Mouse (Mus musculus) stomach, embryonic 15.5 days (tissue): ENCODE results near the gene Nkapd1. TPM values are rescaled to one million over a fixed set of nuclear protein-coding genes. Genes with fewer than 3 reads are reported as not detected.

Experiments used
- ATAC-seq: fragments of 200-750 bp; cut with Nextera tagmentation; 2 replicates; pipeline ENCODE4 v1.8.0; 2017; ENCODE audit warnings: low read depth, moderate number of reproducible peaks, moderate TSS enrichment; ENCODE audit not compliant: insufficient read depth, low FRiP score
- H3K27ac ChIP-seq: fragments of 300-500 bp; sonication (generic); 2 replicates; pipeline ENCODE4 v1.5.1; 2015; ENCODE audit warnings: mild to moderate bottlenecking, inconsistent platforms
- H3K27me3 ChIP-seq: fragments of 300-500 bp; sonication (generic); replicated peaks from 2 replicates; pipeline ENCODE4 v1.6.1; 2015; ENCODE audit warnings: inconsistent platforms
- H3K36me3 ChIP-seq: fragments of 300-500 bp; sonication (generic); 2 replicates; pipeline ENCODE4 v1.6.1; 2015; ENCODE audit warnings: inconsistent platforms
- H3K4me1 ChIP-seq: fragments of 300-500 bp; sonication (generic); 2 replicates; pipeline ENCODE4 v1.6.1; 2015; ENCODE audit warnings: inconsistent platforms
- H3K4me2 ChIP-seq: fragments of 300-500 bp; sonication (generic); 2 replicates; pipeline ENCODE4 v1.6.1; 2015; ENCODE audit warnings: mild to moderate bottlenecking, inconsistent platforms
- H3K4me3 ChIP-seq: fragments of 300-500 bp; sonication (generic); replicated peaks from 2 replicates; pipeline ENCODE4 v1.5.1; 2015; ENCODE audit warnings: inconsistent platforms
- H3K9ac ChIP-seq: fragments of 300-500 bp; sonication (generic); 2 replicates; pipeline ENCODE4 v1.6.1; 2015; ENCODE audit warnings: inconsistent platforms
- H3K9me3 ChIP-seq: fragments of 300-500 bp; sonication (generic); 2 replicates; pipeline ENCODE4 v1.6.1; 2016; ENCODE audit warnings: inconsistent platforms
- WGBS: fragments of 180-500 bp; shearing (Covaris S2); methylation state at CpG from one replicate; pipeline ENCODE4 v1.1.7; 2015; 5-methylcytosine and 5-hydroxymethylcytosine counted together
- polyA plus RNA-seq: library from polyadenylated mRNA; unstranded; fragments of >200 nt; fragmentation: Nextera tagmentation; extraction: Ambion mirVana; gene quantifications from 2 replicates; pipeline ENCODE4 v1.2.1, GENCODE M21; 2015

The Nkapd1 gene
- 19.3 and 22.5 TPM in 2 replicates for polyA plus RNA-seq

DNA sequence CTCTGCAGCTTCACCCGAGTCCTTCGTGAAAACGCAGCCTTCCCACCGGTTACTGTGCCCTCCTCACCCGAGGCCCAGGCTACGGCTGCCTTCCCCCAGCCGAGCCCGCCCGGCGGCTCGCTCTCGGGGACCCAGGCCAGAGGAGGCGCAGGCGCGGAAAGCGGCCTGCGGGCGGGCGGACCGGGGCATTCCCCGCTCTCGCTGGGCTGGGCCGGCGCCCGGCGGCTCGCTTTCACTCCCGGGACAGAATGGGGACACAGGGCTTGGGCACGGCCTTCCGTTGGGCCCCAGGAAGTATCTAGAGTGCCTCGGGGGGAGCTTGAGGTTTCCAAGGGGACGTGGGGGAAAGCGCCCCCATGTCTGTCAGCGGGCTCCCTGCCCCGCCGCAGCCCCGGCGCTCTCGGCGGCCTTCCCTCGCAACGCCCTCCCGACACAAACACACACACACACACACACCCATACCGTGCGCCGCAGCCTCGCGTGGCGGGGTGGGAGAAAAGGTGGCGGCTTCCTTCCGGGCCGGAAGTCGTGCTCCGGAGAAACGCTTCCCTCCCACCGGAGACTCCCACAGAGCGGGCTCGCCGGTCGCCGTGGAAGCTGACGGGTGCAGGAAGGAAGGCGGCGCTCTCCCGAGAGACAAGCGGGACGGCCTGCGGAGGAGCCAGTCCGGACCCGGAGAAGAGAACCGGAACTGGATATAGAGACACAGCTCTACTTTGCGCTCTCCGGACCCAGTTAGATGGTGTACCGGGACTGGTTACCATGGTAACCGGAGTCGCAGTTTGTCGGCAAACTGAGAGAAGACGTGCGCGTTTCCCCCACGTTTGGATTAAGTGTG is at the start of gene Nkapd1, which contains the start of gene Pih1d2:
Gene Nkapd1 (minus strand): TSS at position 699 of the 838 bp plus-strand sequence.
Gene Pih1d2 (plus strand): TSS at position 556 of the 838 bp plus-strand sequence.
- H3K27ac ChIP-seq: peak within 1 kb of the TSS; percentile 93
- peaks cover 15% of the 10 kb centered on the region for H3K36me3 ChIP-seq
- H3K9ac ChIP-seq: peak within 1 kb of the TSS; percentile 80
- peak within 1 kb of the TSS; percentile 84 for H3K4me3 ChIP-seq
- H3K9me3 ChIP-seq: no peaks in the 10 kb centered on the region
- WGBS: 0% methylated on average over 73 of the region's 81 CpGs
- ATAC-seq: peak; percentile 92
- no peaks in the 10 kb centered on the region for H3K4me1 ChIP-seq
- H3K4me2 ChIP-seq: peak within 1 kb of the TSS; percentile 66
- no peaks in the 10 kb centered on the region for H3K27me3 ChIP-seq

DNA sequence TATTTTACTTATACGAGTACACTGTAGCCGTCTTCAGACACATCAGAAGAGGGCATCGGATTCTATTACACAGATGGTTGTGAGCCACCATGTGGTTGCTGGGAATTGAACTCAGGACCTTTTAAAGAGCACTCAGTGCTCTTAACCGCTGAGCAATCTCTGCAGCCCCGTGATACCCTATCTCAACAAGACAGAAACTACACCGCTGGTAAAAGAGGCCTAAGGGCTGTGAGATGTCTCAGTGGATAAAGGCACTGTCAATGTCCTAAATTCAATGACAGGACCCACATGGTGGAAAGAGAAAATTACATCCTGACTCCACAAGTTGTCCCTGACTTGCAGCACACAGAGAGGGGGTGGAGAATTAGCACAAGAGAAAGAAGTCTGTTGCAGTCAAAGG is 49.2 kb upstream of the Nkapd1 start:
- 84% methylated on average over 6 of the region's 6 CpGs for WGBS
- Histone ChIP-seq H3K36me3 (peaks cover 2% of the 10 kb centered on the region; the same call in 1 of the 2 replicates), H3K9me3 (no peaks in the 10 kb centered on the region), H3K4me3 (no peak overlapping the region), H3K4me2 (no peak overlapping the region), H3K27me3 (no peaks in the 10 kb centered on the region), H3K4me1 (no peaks in the 10 kb centered on the region), H3K27ac (no peak overlapping the region), H3K9ac (no peak overlapping the region)
- ATAC-seq: no peak

DNA sequence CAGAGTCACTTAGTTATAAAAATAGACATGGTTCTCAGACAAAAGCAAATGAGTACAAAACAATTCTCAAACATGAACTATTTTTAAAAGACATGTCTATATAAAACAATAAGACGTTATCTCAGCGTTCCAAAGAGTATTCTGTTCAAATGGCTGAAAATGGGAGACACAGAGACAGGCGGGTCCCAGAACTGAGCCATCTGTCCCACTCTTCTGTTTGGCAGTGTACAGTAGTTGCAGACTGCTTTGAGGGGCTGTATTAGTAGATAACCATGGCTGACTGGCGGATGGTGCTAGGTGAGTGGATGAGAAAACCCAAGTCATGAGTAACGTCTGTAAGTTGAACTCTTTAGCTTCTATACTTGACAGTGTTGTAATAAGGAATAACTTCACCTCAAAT is 47.6 kb upstream of the Nkapd1 start:
- H3K27ac ChIP-seq: no peak overlapping the region
- peaks cover 2% of the 10 kb centered on the region; the same call in 1 of the 2 replicates for H3K36me3 ChIP-seq
- H3K27me3 ChIP-seq: no peaks in the 10 kb centered on the region
- H3K4me2 ChIP-seq: no peak overlapping the region
- no peak for ATAC-seq
- H3K4me3 ChIP-seq: no peak overlapping the region
- WGBS: 88% methylated on average over 5 of the region's 5 CpGs
- H3K9me3 ChIP-seq: no peaks in the 10 kb centered on the region
- no peak overlapping the region for H3K9ac ChIP-seq
- H3K4me1 ChIP-seq: no peaks in the 10 kb centered on the region

DNA sequence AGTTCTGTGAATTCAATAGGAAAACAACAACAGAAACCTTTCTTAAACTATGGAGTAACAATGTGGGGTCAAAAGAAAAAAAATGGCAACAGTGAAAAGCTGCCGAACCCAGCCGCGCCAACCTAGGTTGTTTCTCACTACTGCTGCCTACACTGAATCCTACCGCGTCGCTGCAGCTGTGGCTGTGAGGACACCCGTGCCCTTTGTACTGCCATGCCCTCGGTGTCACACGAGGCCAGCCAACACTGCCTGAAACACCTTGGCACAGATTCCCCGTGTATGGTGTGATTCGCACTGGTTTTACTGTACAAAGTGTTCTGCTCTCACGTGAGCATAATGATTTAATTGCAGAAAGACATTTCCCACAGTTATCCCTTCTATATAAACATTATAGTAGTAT is 43.2 kb upstream of the Nkapd1 start:
- no peak for ATAC-seq

DNA sequence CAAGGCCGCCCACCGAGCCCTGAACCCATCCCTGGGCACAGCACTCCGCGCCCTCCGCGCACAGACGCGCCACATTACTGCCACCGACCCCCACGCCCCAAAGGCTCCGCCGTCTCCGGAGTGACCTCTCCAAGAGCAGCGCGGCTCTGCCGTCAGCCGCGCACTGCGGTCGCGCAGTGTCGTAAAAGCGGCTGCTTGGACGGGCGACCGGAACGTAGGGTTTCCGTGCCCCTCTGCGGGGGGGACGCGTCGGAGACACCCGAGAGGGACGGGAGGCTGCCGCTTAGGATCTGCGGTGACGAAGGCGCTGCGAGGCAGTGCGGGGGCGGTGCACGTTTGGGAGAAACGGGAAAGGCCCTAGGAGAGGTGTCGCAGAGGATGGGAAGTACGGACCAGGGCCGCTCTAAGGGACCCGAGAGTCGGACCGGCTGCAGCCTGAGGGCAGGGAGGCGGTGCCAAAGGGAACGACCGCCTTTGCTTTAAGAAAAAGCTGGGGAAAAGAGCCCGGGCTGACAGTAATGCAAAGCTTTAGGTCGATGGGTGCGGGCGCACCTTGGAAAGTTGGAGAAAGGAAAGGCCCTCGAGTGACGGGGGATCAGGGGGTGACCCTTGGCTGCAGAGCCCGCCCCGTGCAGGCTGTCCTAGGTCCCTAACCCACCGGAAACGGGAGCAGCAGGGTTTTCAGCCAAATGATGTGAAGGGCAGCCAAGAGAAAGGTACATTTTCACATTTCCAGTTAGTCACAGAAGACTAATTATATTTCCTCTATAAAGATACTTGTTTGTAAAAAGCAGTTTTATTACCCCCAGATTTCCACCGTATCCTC is 42.3 kb upstream of the Nkapd1 start, which contains the start of gene Dlat:
Gene Dlat (minus strand): TSS at position 389 of the 826 bp plus-strand sequence.
- Histone ChIP-seq H3K9ac (peak within 1 kb of the TSS; percentile 80), H3K36me3 (no peaks in the 10 kb centered on the region), H3K27me3 (no peaks in the 10 kb centered on the region), H3K4me3 (peak within 1 kb of the TSS; percentile 85), H3K4me2 (peak within 1 kb of the TSS; percentile 67), H3K27ac (peak within 1 kb of the TSS; percentile 89), H3K9me3 (no peaks in the 10 kb centered on the region), H3K4me1 (peaks cover 8% of the 10 kb centered on the region)
- ATAC-seq: peak; percentile 91
- under 1% methylated on average over 63 of the region's 63 CpGs for WGBS

More for the DNA sequence above, 43.2 kb upstream of the Nkapd1 start:
- Histone ChIP-seq H3K36me3 (no peaks in the 10 kb centered on the region), H3K9ac (no peak overlapping the region), H3K4me2 (peak overlapping the region; percentile 67), H3K27ac (no peak overlapping the region), H3K4me3 (peak overlapping the region; percentile 85), H3K9me3 (no peaks in the 10 kb centered on the region), H3K27me3 (no peaks in the 10 kb centered on the region), H3K4me1 (peaks cover 8% of the 10 kb centered on the region)
- 20% methylated on average over 12 of the region's 12 CpGs for WGBS

DNA sequence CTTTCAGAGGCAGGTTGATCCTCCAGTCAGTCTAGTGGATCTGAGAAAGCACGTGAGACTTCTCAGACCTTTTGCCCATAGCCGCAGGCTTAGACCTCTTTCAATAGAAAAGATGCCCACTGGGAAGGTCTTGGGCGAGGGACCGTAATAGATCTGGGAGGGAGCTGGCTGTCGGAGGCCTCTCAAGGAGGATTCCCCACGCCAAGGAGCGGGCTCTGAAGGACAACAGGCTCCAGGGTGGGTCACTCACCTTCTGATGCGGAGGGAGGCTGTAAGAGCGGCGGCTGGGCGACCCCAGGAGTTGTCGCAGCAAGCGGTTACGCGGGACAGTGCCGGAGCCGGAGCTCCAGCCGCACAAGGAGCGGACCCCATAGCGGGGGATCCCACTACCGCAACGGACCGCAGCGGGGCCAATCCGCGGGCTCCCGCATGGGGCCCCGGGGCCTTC is 41.7 kb upstream of the Nkapd1 start:
- Histone ChIP-seq H3K27ac (peak overlapping the region; percentile 89), H3K9me3 (no peaks in the 10 kb centered on the region), H3K36me3 (0 out of 2 replicates have a peak, but pooled peaks cover 3% of the 10 kb centered on the region), H3K27me3 (no peaks in the 10 kb centered on the region), H3K4me3 (peak overlapping the region; percentile 85), H3K4me1 (peaks cover 8% of the 10 kb centered on the region), H3K9ac (peak overlapping the region; percentile 80), H3K4me2 (peak overlapping the region; percentile 67)
- under 1% methylated on average over 28 of the region's 28 CpGs for WGBS
- no peak; the same call in 1 of the 2 replicates for ATAC-seq

DNA sequence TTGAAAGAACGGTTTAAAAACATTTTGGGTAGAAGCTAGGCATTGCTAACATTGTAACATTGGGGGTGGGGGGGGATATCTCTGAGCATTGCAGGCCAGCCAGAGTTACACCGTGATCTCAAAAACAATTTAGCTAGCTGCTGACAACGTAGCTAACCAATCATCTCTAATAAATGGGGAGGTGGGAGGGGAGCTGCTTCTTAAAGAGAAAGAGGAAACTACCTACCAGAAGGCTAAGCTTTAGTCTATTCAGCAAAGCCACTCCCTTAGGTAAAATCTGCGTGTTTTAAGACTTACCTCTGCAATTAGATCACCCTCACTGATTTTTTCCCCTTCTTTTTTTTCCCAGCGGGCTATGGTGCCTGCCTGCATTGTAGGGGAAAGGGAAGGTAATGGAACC is 41.1 kb upstream of the Nkapd1 start:
- peak overlapping the region; percentile 67 for H3K4me2 ChIP-seq
- no peaks in the 10 kb centered on the region for H3K9me3 ChIP-seq
- peaks cover 8% of the 10 kb centered on the region for H3K4me1 ChIP-seq
- 14% methylated on average over 5 of the region's 5 CpGs for WGBS
- peak overlapping the region; percentile 85 for H3K4me3 ChIP-seq
- no peak for ATAC-seq
- 0 out of 2 replicates have a peak, but pooled peaks cover 5% of the 10 kb centered on the region for H3K36me3 ChIP-seq
- peak overlapping the region; percentile 80; the same call in 1 of the 2 replicates for H3K9ac ChIP-seq
- peak overlapping the region; percentile 16; the same call in 1 of the 2 replicates for H3K27ac ChIP-seq
- no peaks in the 10 kb centered on the region for H3K27me3 ChIP-seq

DNA sequence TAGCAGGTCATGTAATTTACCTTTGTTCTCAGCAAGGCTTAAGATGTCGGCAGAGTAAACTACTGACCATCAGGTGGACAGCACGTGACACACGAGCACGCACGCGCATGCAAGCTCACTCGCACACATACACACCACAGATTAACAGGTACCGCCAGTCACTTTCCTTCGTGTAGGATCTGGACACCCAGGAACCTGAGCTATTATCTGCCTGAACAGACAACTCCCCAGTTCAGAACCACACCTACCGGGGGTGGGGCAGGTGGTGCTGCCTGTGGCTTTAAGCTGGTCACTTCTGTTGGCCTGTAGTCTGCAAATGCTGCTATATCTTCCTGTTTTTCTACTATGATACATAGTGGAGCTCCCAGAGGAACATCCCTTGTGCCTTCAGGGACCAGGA is 33.2 kb upstream of the Nkapd1 start:
- no peak for ATAC-seq
- H3K27me3 ChIP-seq: no peaks in the 10 kb centered on the region
- H3K9me3 ChIP-seq: no peaks in the 10 kb centered on the region
- H3K9ac ChIP-seq: no peak overlapping the region
- H3K36me3 ChIP-seq: peaks cover 38% of the 10 kb centered on the region
- no peak overlapping the region for H3K27ac ChIP-seq
- 90% methylated on average over 10 of the region's 10 CpGs for WGBS
- no peak overlapping the region for H3K4me2 ChIP-seq
- H3K4me3 ChIP-seq: no peak overlapping the region
- no peaks in the 10 kb centered on the region for H3K4me1 ChIP-seq

DNA sequence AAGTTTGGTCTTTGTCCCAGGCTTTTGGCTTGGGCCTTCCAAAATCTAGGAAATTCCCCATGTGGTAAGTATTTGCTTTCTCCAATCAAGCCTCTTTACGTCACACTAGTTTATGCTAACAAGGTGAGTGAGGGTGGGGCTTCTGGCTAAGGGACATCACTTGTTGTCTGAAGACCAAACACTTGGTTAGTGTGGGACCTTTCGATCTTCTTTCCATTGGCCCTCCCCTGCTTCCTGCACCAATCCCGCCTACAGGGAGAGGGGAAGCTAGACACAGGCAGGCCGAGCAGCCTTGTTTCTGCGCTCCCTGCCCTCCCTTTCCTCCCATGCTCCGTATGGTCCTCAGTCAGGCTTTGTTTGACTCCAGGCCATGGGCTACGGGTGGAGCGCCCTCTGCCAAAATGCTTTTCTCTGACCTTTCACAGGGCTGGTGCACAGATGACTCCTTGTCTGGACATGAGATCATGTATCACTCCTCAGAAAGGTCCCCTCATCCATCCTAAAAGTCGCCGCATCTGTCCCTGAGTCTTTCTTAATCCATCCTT is 29.6 kb upstream of the Nkapd1 start:
- WGBS: 78% methylated on average over 10 of the region's 10 CpGs

DNA sequence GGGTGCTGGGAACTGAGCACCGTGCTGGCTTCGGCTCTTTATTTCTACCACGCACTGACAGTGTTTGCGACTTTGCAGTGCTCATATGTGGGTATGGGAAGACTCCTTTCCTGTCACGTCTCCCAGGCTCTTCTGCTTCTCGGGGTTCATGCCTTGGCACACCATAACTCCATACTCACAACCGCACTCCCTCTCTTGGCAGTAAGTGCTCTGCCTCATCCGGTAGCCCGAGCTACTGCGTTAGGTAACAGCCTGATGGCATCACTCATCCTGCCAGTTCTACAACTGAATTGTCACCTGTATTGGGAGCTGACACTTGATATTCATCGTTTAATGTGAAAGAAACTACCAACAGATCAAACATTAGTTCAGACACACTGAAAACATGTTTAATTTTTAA is 17.0 kb upstream of the Nkapd1 start:
- ATAC-seq: no peak
- Histone ChIP-seq H3K27me3 (no peaks in the 10 kb centered on the region), H3K4me2 (no peak overlapping the region), H3K27ac (no peak overlapping the region), H3K4me3 (no peak overlapping the region), H3K9ac (no peak overlapping the region), H3K9me3 (no peaks in the 10 kb centered on the region), H3K4me1 (no peaks in the 10 kb centered on the region), H3K36me3 (peaks cover 7% of the 10 kb centered on the region; the same call in 1 of the 2 replicates)
- WGBS: 91% methylated on average over 11 of the region's 11 CpGs

More for the DNA sequence above, 29.6 kb upstream of the Nkapd1 start:
- no peaks in the 10 kb centered on the region for H3K9me3 ChIP-seq
- ATAC-seq: no peak
- no peaks in the 10 kb centered on the region for H3K27me3 ChIP-seq
- peaks cover 44% of the 10 kb centered on the region for H3K36me3 ChIP-seq
- no peak overlapping the region for H3K4me2 ChIP-seq
- H3K27ac ChIP-seq: no peak overlapping the region
- H3K4me3 ChIP-seq: no peak overlapping the region
- no peaks in the 10 kb centered on the region for H3K4me1 ChIP-seq
- H3K9ac ChIP-seq: no peak overlapping the region

DNA sequence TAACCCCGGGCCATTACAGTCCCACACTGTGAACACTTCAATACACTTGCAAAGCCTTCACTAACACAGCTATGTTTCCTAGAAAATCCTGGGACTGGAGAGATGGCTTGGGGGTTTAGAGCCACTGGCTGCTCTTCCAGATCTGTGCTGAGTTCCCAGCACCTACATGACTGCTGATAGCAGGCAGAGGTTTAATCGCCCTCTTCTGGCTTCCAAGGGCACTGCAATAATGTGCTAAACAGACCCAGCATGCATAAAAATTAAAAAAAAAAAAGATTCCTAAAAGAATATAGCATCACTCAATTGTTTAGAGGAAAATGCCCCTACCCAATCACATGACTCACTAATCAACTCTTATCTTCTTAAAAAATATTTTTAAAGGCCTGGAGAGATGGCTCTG is 15.8 kb upstream of the Nkapd1 start:
- Histone ChIP-seq H3K27me3 (no peaks in the 10 kb centered on the region), H3K27ac (no peak overlapping the region), H3K4me1 (no peaks in the 10 kb centered on the region), H3K4me3 (no peak overlapping the region), H3K4me2 (no peak overlapping the region), H3K36me3 (peaks cover 7% of the 10 kb centered on the region; the same call in 1 of the 2 replicates), H3K9ac (no peak overlapping the region), H3K9me3 (no peaks in the 10 kb centered on the region)
- WGBS: 61% methylated on average over 2 of the region's 2 CpGs
- no peak for ATAC-seq
